ENCODE assay signal across 32 mouse cellular contexts in the genomic region with DNA sequence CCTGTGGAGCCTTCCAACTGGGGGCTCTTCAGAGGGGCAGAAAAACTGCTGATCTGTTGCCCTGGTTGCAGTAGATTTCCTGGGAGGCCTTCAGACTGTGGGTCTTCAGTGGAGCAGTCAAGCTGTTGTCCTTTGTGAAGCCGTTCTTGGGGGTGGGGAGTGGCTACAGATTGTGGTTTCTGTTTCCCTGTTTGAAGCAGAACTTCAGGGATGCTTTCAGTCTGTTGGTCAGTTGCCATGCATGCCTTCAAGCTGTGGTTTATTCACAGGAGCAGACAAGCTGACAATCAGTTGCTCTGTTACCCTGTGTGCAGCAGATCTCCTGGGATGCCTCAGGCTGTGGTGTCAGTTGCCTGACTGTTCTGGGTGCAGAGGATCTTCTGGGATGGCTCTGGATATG. TPM values are rescaled to one million over a fixed set of nuclear protein-coding genes. Genes with fewer than 3 reads are reported as not detected.
DNase-seq lines count a peak whose midpoint lies in the region; ATAC-seq lines count a peak whose summit lies in the region.
"Had no signal": no experiment of that assay in that cellular context is flagged by ENCODE, and none has a peak within 500 bp of the region (broad histone marks: within the 10 kb centered on the region; RNA-seq: fewer than 3 reads in every experiment).

No protein-coding gene starts in this region.

- WGBS in limb, embryonic 10.5 days: 84% methylated on average over 1 of the region's 1 CpGs

- H3K27me3 ChIP-seq in limb, embryonic 10.5 days (ENCODE audit: low read depth, poor library complexity, severe bottlenecking): no peaks in the 10 kb centered on the region
- H3K27me3 ChIP-seq: CH12.LX; embryonic facial prominence, embryonic 12.5 days; embryonic facial prominence, embryonic 15.5 days; hindbrain, embryonic 13.5 days; Patski had no signal

- ATAC-seq in common myeloid progenitor, adult 5-6 weeks (replicated peaks; ENCODE audit: low read depth, poor library complexity, severe bottlenecking): peak; percentile 83
- peak; percentile 89 for ATAC-seq in megakaryocyte, adult 5-6 weeks (ENCODE audit: poor library complexity, severe bottlenecking)
- ATAC-seq: forebrain, embryonic 14.5 days; forebrain, postnatal 0 days; hindbrain, embryonic 16.5 days; Patski had no signal

- DNase-seq in layer of hippocampus, adult 9-11 months: peak; percentile 2
- DNase-seq in layer of hippocampus, adult 18-20 months (ENCODE audit: low spot score in 2 of 2): no peak
- no peak for DNase-seq in limb, embryonic 10.5 days (ENCODE audit: low spot score)
- DNase-seq in cerebellum, adult 11 months: no peak
- DNase-seq in heart, adult 11 months: no peak
- DNase-seq: adrenal gland, postnatal 10 days; adrenal gland, postnatal 36 days; B cell, adult 2 months; cerebellum, adult 11-12 months; cerebellum, adult 9-10 months; cerebellum, postnatal 14 days; forebrain, postnatal 0 days; gastrocnemius, adult 2 months; gastrocnemius, postnatal 14 days had no signal

- no peak overlapping the region for H3K27ac ChIP-seq in limb, embryonic 10.5 days
- H3K27ac ChIP-seq: embryonic facial prominence, embryonic 12.5 days; embryonic facial prominence, embryonic 15.5 days; gastrocnemius, adult 2 months; hindbrain, embryonic 10.5 days; hindbrain, embryonic 13.5 days had no signal

- no peaks in the 10 kb centered on the region for H3K4me1 ChIP-seq in limb, embryonic 10.5 days
- H3K4me1 ChIP-seq: embryonic facial prominence, embryonic 12.5 days; embryonic facial prominence, embryonic 15.5 days; hindbrain, embryonic 10.5 days; hindbrain, embryonic 13.5 days had no signal

- no peak overlapping the region for H3K4me3 ChIP-seq in limb, embryonic 10.5 days
- H3K4me3 ChIP-seq: embryonic facial prominence, embryonic 12.5 days; embryonic facial prominence, embryonic 15.5 days; gastrocnemius, adult 2 months; hindbrain, embryonic 10.5 days; hindbrain, embryonic 13.5 days had no signal

- H3K36me3 ChIP-seq in limb, embryonic 10.5 days: no peaks in the 10 kb centered on the region
- H3K36me3 ChIP-seq: embryonic facial prominence, embryonic 12.5 days; embryonic facial prominence, embryonic 15.5 days; G1E; hindbrain, embryonic 10.5 days; hindbrain, embryonic 13.5 days had no signal

- 0 out of 2 replicates have a peak, but pooled peaks cover 3% of the 10 kb centered on the region for H3K9me3 ChIP-seq in limb, embryonic 10.5 days (replicated peaks)
- H3K9me3 ChIP-seq: G1E had no signal

RNA-seq across cellular contexts. Expression of a gene that starts 11.4 kb away (rescaled TPM):
- total RNA-seq in layer of hippocampus, adult 18-20 months (2021): not detected
- not detected in 2 replicates for total RNA-seq in common myeloid progenitor, adult 5-6 weeks (2017)
- 10.9 and 12.4 TPM in 2 replicates for total RNA-seq in megakaryocyte, adult 5-6 weeks (2015)
- total RNA-seq in megakaryocyte, adult 5-6 weeks (2017): 19.6 and 20.1 TPM in 2 replicates
- not detected in 2 replicates for polyA plus RNA-seq in limb, embryonic 10.5 days (2016; fragmentation: Nextera tagmentation; extraction: Ambion mirVana)
- total RNA-seq: adrenal gland, adult 18-20 months; adrenal gland, postnatal 36 days; CH12.LX; forebrain, postnatal 0 days; G1E; gastrocnemius, adult 2 months; gastrocnemius, postnatal 14 days; heart, adult 8-10 months; heart, postnatal 25 days had no signal
- polyA plus RNA-seq: embryonic facial prominence, embryonic 12.5 days; embryonic facial prominence, embryonic 15.5 days; forebrain, embryonic 11.5 days; forebrain, embryonic 14.5 days; forebrain, postnatal 0 days; G1E; heart, embryonic 11.5 days; heart, embryonic 14.5 days; heart, postnatal 0 days; hindbrain, embryonic 10.5 days; hindbrain, embryonic 13.5 days; hindbrain, embryonic 16.5 days; Patski had no signal

Comparison
In these comparisons a context has a peak if more than half of its experiments do, and no peak if none do; other contexts are left out.
1. RNA of a gene that starts 11.4 kb away (total RNA-seq): 10.9 to 20.1 TPM in megakaryocyte, adult 5-6 weeks; not detected in layer of hippocampus, adult 18-20 months and not detected in common myeloid progenitor, adult 5-6 weeks; every median in the first group is over 10 times any median in the second.